Mouse (Mus musculus) embryonic facial prominence, embryonic 11.5 days (tissue): ENCODE measurements at regions not wholly inside any gene's neighbourhood (a gene's known extent, or its start where the extent isn't known, plus 50 kb on each side); places are given as distances from the start of the nearest gene placed in this dataset.

ENCODE experiments used
- ATAC-seq: fragments of 200-750 bp; cut with Nextera tagmentation; replicated peaks from 2 replicates; pipeline ENCODE4 v1.8.0; 2017; ENCODE audit warnings: low read depth; ENCODE audit not compliant: insufficient number of reproducible peaks, low FRiP score, low TSS enrichment
- DNase-seq: peaks from one replicate; pipeline ENCODE4 v3.0.0-alpha.2; 2015; ENCODE audit warnings: low spot score
- H3K27ac ChIP-seq: fragments of 300-500 bp; sonication (generic); replicated peaks from 2 replicates; pipeline ENCODE4 v1.5.1; 2014; ENCODE audit warnings: mild to moderate bottlenecking, low read depth, low read length, control low read depth
- H3K27me3 ChIP-seq: fragments of 300-500 bp; sonication (generic); 2 replicates; pipeline ENCODE4 v1.6.1; 2014; ENCODE audit warnings: mild to moderate bottlenecking, low read length, moderate library complexity, mixed read lengths; ENCODE audit not compliant: control insufficient read depth, insufficient read depth
- H3K36me3 ChIP-seq: fragments of 300-500 bp; sonication (generic); replicated peaks from 2 replicates; pipeline ENCODE4 v1.6.1; 2014; ENCODE audit warnings: low read depth, mild to moderate bottlenecking, low read length, moderate library complexity, mixed read lengths; ENCODE audit not compliant: control insufficient read depth, insufficient read depth
- H3K4me1 ChIP-seq: fragments of 300-500 bp; sonication (generic); 2 replicates; pipeline ENCODE4 v1.6.1; 2014; ENCODE audit warnings: low read length, mixed read lengths; ENCODE audit not compliant: control insufficient read depth, insufficient read depth
- H3K4me2 ChIP-seq: fragments of 300-500 bp; sonication (generic); 2 replicates; pipeline ENCODE4 v1.6.1; 2014; ENCODE audit warnings: low read depth, mild to moderate bottlenecking, control low read depth, low read length, moderate library complexity
- H3K4me3 ChIP-seq: fragments of 300-500 bp; sonication (generic); 2 replicates; pipeline ENCODE4 v1.5.1; 2014; ENCODE audit warnings: low read depth, low read length, control low read depth
- H3K9ac ChIP-seq: fragments of 300-500 bp; sonication (generic); replicated peaks from 2 replicates; pipeline ENCODE4 v1.6.1; 2014; ENCODE audit warnings: mild to moderate bottlenecking, control low read depth, low read length
- H3K9me3 ChIP-seq: fragments of 300-500 bp; sonication (generic); replicated peaks from 2 replicates; pipeline ENCODE4 v1.6.1; 2016; ENCODE audit warnings: mild to moderate bottlenecking, low read length, inconsistent platforms, mixed read lengths; ENCODE audit not compliant: control insufficient read depth
- WGBS: fragments of 180-500 bp; shearing (Covaris S2); extraction: QIAGEN DNeasy Blood & Tissue Kit; methylation state at CpG from one replicate; pipeline ENCODE4 v1.1.7; 2014; 5-methylcytosine and 5-hydroxymethylcytosine counted together

- H3K27me3 ChIP-seq = no peaks in the 10 kb centered on the region
- ATAC-seq (no peak), DNase-seq (no peak)
- H3K36me3 ChIP-seq = no peaks in the 10 kb centered on the region
- no peak overlapping the region for H3K4me2 ChIP-seq
- no peak overlapping the region for H3K4me3 ChIP-seq
- no peaks in the 10 kb centered on the region for H3K9me3 ChIP-seq
- no peak overlapping the region for H3K27ac ChIP-seq
- WGBS = 55% methylated on average over 5 of the region's 5 CpGs
- no peak overlapping the region for H3K9ac ChIP-seq
- no peaks in the 10 kb centered on the region for H3K4me1 ChIP-seq
Observed at GRCm38 (mm10) chr17:4636796-4637353, 357.3 kb upstream of the Arid1b start.

- WGBS = 90% methylated on average over 4 of the region's 4 CpGs
- H3K4me1 ChIP-seq = no peaks in the 10 kb centered on the region
- no peaks in the 10 kb centered on the region for H3K9me3 ChIP-seq
- no peak overlapping the region for H3K4me2 ChIP-seq
- DNase-seq = no peak
- H3K9ac ChIP-seq = no peak overlapping the region
- H3K27ac ChIP-seq = no peak overlapping the region
- H3K4me3 ChIP-seq = no peak overlapping the region
- no peaks in the 10 kb centered on the region for H3K36me3 ChIP-seq
- ATAC-seq = no peak
- H3K27me3 ChIP-seq = no peaks in the 10 kb centered on the region
Observed at GRCm38 (mm10) chr17:4639531-4639930, 354.6 kb upstream of the Arid1b start.

GRCm38 (mm10) chr17:4640555-4640954 is 353.6 kb upstream of the Arid1b start:
- no peaks in the 10 kb centered on the region for H3K9me3 ChIP-seq
- ATAC-seq (no peak), DNase-seq (no peak)
- H3K36me3 ChIP-seq = no peaks in the 10 kb centered on the region
- no peak overlapping the region for H3K4me2 ChIP-seq
- 80% methylated on average over 7 of the region's 7 CpGs for WGBS
- no peaks in the 10 kb centered on the region for H3K4me1 ChIP-seq
- no peak overlapping the region for H3K4me3 ChIP-seq
- no peak overlapping the region for H3K9ac ChIP-seq
- no peak overlapping the region for H3K27ac ChIP-seq
- no peaks in the 10 kb centered on the region for H3K27me3 ChIP-seq

- H3K36me3 ChIP-seq = no peaks in the 10 kb centered on the region
- WGBS = 64% methylated on average over 4 of the region's 4 CpGs
- H3K9me3 ChIP-seq = no peaks in the 10 kb centered on the region
- no peak overlapping the region for H3K9ac ChIP-seq
- no peaks in the 10 kb centered on the region for H3K27me3 ChIP-seq
- no peak overlapping the region for H3K4me3 ChIP-seq
- DNase-seq = no peak
- no peak overlapping the region for H3K4me2 ChIP-seq
- H3K27ac ChIP-seq = no peak overlapping the region
- ATAC-seq = no peak
- H3K4me1 ChIP-seq = no peaks in the 10 kb centered on the region
Observed at GRCm38 (mm10) chr17:4641166-4641565, 353.0 kb upstream of the Arid1b start.

GRCm38 (mm10) chr17:4642046-4642445 is 352.1 kb upstream of the Arid1b start:
- no peaks in the 10 kb centered on the region for H3K4me1 ChIP-seq
- DNase-seq (no peak), ATAC-seq (no peak)

GRCm38 (mm10) chr17:4643343-4643742 is 350.8 kb upstream of the Arid1b start:
- H3K4me1 ChIP-seq = no peaks in the 10 kb centered on the region
- no peak for ATAC-seq
- H3K4me3 ChIP-seq = no peak overlapping the region
- H3K27ac ChIP-seq = no peak overlapping the region
- no peaks in the 10 kb centered on the region for H3K27me3 ChIP-seq
- WGBS = 88% methylated on average over 6 of the region's 6 CpGs
- H3K4me2 ChIP-seq = no peak overlapping the region
- no peaks in the 10 kb centered on the region for H3K36me3 ChIP-seq
- H3K9me3 ChIP-seq = no peaks in the 10 kb centered on the region
- no peak for DNase-seq
- no peak overlapping the region for H3K9ac ChIP-seq

More at GRCm38 (mm10) chr17:4642046-4642445, 352.1 kb upstream of the Arid1b start:
- no peaks in the 10 kb centered on the region for H3K36me3 ChIP-seq
- no peak overlapping the region for H3K9ac ChIP-seq
- 74% methylated on average over 1 of the region's 1 CpGs for WGBS
- H3K4me2 ChIP-seq = no peak overlapping the region
- H3K27ac ChIP-seq = no peak overlapping the region
- H3K9me3 ChIP-seq = no peaks in the 10 kb centered on the region
- no peaks in the 10 kb centered on the region for H3K27me3 ChIP-seq
- no peak overlapping the region for H3K4me3 ChIP-seq

GRCm38 (mm10) chr17:4648603-4649002 is 345.5 kb upstream of the Arid1b start:
- no peaks in the 10 kb centered on the region for H3K36me3 ChIP-seq
- no peaks in the 10 kb centered on the region for H3K4me1 ChIP-seq
- WGBS = 91% methylated on average over 4 of the region's 4 CpGs
- no peaks in the 10 kb centered on the region for H3K27me3 ChIP-seq
- no peak overlapping the region for H3K9ac ChIP-seq
- H3K4me2 ChIP-seq = no peak overlapping the region
- H3K4me3 ChIP-seq = no peak overlapping the region
- no peaks in the 10 kb centered on the region for H3K9me3 ChIP-seq
- no peak overlapping the region for H3K27ac ChIP-seq
- no peak for ATAC-seq
- DNase-seq = no peak

GRCm38 (mm10) chr17:4654221-4654620 is 339.9 kb upstream of the Arid1b start:
- H3K27ac ChIP-seq = no peak overlapping the region
- WGBS = 84% methylated on average over 3 of the region's 3 CpGs
- H3K27me3 ChIP-seq = no peaks in the 10 kb centered on the region
- H3K4me3 ChIP-seq = no peak overlapping the region
- ATAC-seq (no peak), DNase-seq (no peak)
- H3K9ac ChIP-seq = no peak overlapping the region
- no peaks in the 10 kb centered on the region for H3K36me3 ChIP-seq
- no peaks in the 10 kb centered on the region for H3K4me1 ChIP-seq
- H3K9me3 ChIP-seq = no peaks in the 10 kb centered on the region
- H3K4me2 ChIP-seq = no peak overlapping the region
